Mouse (Mus musculus) liver, adult 2 months (tissue): Measurements from ENCODE around the gene Vegfb. TPM values are rescaled to one million over a fixed set of nuclear protein-coding genes. Genes with fewer than 3 reads are reported as not detected.

Experiments used
- DNase-seq: peaks from one replicate; pipeline ENCODE4 v3.0.0-alpha.2; 2011; ENCODE audit warnings: low read depth, low spot score; ENCODE audit errors: extremely low read depth
- H3K27ac ChIP-seq: fragments of 200-500 bp; replicated peaks from 2 replicates; pipeline ENCODE4 v1.5.1; 2012; ENCODE audit warnings: low read depth, mild to moderate bottlenecking, control low read depth, inconsistent platforms, low read length; ENCODE audit not compliant: insufficient read depth
- H3K27me3 ChIP-seq: fragments of 200-500 bp; 2 replicates; pipeline ENCODE4 v1.6.1; 2012; ENCODE audit warnings: mild to moderate bottlenecking, moderate library complexity, low read length, inconsistent platforms; ENCODE audit not compliant: control insufficient read depth, insufficient read depth
- H3K36me3 ChIP-seq: fragments of 200-500 bp; 2 replicates; pipeline ENCODE4 v1.6.1; 2012; ENCODE audit warnings: low read length, inconsistent platforms; ENCODE audit not compliant: control insufficient read depth, insufficient read depth
- H3K4me1 ChIP-seq: fragments of 200-500 bp; 2 replicates; pipeline ENCODE4 v1.6.1; 2011; ENCODE audit warnings: low read length; ENCODE audit not compliant: control insufficient read depth, insufficient read depth
- H3K4me3 ChIP-seq: fragments of 200-500 bp; 2 replicates; pipeline ENCODE4 v1.5.1; 2011; ENCODE audit warnings: low read depth, mild to moderate bottlenecking, control low read depth, low read length, moderate library complexity; ENCODE audit not compliant: insufficient read depth
- H3K79me2 ChIP-seq: fragments of 200-500 bp; 2 replicates; pipeline ENCODE4 v1.6.1; 2012; ENCODE audit warnings: inconsistent platforms, mild to moderate bottlenecking, low read length, moderate library complexity; ENCODE audit not compliant: control insufficient read depth, insufficient read depth
- H3K9ac ChIP-seq: fragments of 200-500 bp; 2 replicates; pipeline ENCODE4 v1.6.1; 2012; ENCODE audit warnings: low read depth, mild to moderate bottlenecking, control low read depth, inconsistent platforms, low read length
- CTCF ChIP-seq: fragments of 200-500 bp; IDR thresholded peaks from 2 replicates; pipeline ENCODE4 v1.5.1; 2011; ENCODE audit warnings: low read depth, low read length, control low read depth
- POLR2A ChIP-seq: fragments of 200-500 bp; IDR thresholded peaks from 2 replicates; pipeline ENCODE4 v1.6.1; 2011; ENCODE audit warnings: low read length, control low read depth; ENCODE audit not compliant: insufficient read depth; ENCODE audit errors: extremely low read depth
- WGBS: fragments of 180-500 bp; shearing (Covaris S2); methylation state at CpG from one replicate; pipeline ENCODE4 v1.1.7; 2018; 5-methylcytosine and 5-hydroxymethylcytosine counted together
- polyA plus RNA-seq: library from polyadenylated mRNA; depleted of rRNA; stranded (reverse); fragments of >200 nt; gene quantifications from 2 replicates; pipeline ENCODE4 v1.2.3, GENCODE M21; 2012
- total RNA-seq: library from RNA; depleted of rRNA; stranded (reverse); fragments of >200 nt; gene quantifications from 2 replicates; pipeline ENCODE4 v1.2.3, GENCODE M21; 2014

The Vegfb gene
- total and polyA plus RNA-seq, 2 experiments, result 1.9 to 20.4 TPM

- Histone ChIP-seq H3K4me3 (no peak overlapping the region), H3K9ac (no peak overlapping the region), H3K79me2 (no peaks in the 10 kb centered on the region), H3K36me3 (no peaks in the 10 kb centered on the region), H3K27me3 (no peaks in the 10 kb centered on the region), H3K4me1 (no peaks in the 10 kb centered on the region; the same call in 1 of the 2 replicates), H3K27ac (no peak overlapping the region)
- TF ChIP-seq CTCF (no peak), POLR2A (no peak)
- WGBS, result 85% methylated on average over 9 of the region's 9 CpGs
- DNase-seq, result no peak
These were observed 19.6 kb upstream of the Vegfb start for GRCm38 (mm10) chr19:7006892-7007593.

GRCm38 (mm10) chr19:6999360-7000063 lies 12.1 kb upstream of the Vegfb start:
- Histone ChIP-seq H3K27me3 (no peaks in the 10 kb centered on the region), H3K27ac (no peak overlapping the region), H3K9ac (no peak overlapping the region), H3K4me3 (no peak overlapping the region), H3K79me2 (no peaks in the 10 kb centered on the region), H3K36me3 (no peaks in the 10 kb centered on the region), H3K4me1 (peaks cover 12% of the 10 kb centered on the region)
- no peak for DNase-seq
- WGBS, result 93% methylated on average over 19 of the region's 19 CpGs
- TF ChIP-seq CTCF, result no peak
- no peak for TF ChIP-seq POLR2A

- Histone ChIP-seq H3K4me3 (no peak overlapping the region), H3K79me2 (no peaks in the 10 kb centered on the region), H3K9ac (no peak overlapping the region), H3K36me3 (no peaks in the 10 kb centered on the region), H3K4me1 (peaks cover 12% of the 10 kb centered on the region), H3K27ac (no peak overlapping the region), H3K27me3 (no peaks in the 10 kb centered on the region)
- TF ChIP-seq CTCF (no peak), POLR2A (no peak)
- DNase-seq, result no peak
- 96% methylated on average over 9 of the region's 9 CpGs for WGBS
These were observed 10.4 kb upstream of the Vegfb start for GRCm38 (mm10) chr19:6997721-6998290.

GRCm38 (mm10) chr19:6996006-6996405 lies 8.6 kb upstream of the Vegfb start, which contains the start of the genes Nudt22 and Trpt1:
Gene Nudt22 (minus strand): TSS chr19:6996117.
Gene Trpt1 (plus strand): TSS chr19:6996131.
- Histone ChIP-seq H3K4me3 (peak within 1 kb of the TSS; percentile 64), H3K79me2 (no peaks in the 10 kb centered on the region), H3K4me1 (peaks cover 13% of the 10 kb centered on the region), H3K36me3 (no peaks in the 10 kb centered on the region), H3K27ac (peak within 1 kb of the TSS; percentile 81), H3K9ac (peak within 1 kb of the TSS; percentile 76), H3K27me3 (no peaks in the 10 kb centered on the region)
- DNase-seq, result peak; percentile 86
- TF ChIP-seq POLR2A (peak; percentile 66; the same call in 1 of the 2 replicates), CTCF (no peak)
- under 1% methylated on average over 24 of the region's 24 CpGs for WGBS

- Histone ChIP-seq H3K27me3 (no peaks in the 10 kb centered on the region), H3K79me2 (no peaks in the 10 kb centered on the region), H3K4me3 (peak overlapping the region; percentile 64), H3K36me3 (no peaks in the 10 kb centered on the region), H3K4me1 (peaks cover 13% of the 10 kb centered on the region), H3K9ac (peak overlapping the region; percentile 55), H3K27ac (peak overlapping the region; percentile 28; the same call in 1 of the 2 replicates)
- 38% methylated on average over 21 of the region's 21 CpGs for WGBS
- DNase-seq, result no peak
- TF ChIP-seq CTCF (no peak), POLR2A (no peak)
These were observed 8.0 kb upstream of the Vegfb start for GRCm38 (mm10) chr19:6995255-6995991.
